Mouse (Mus musculus): ENCODE measurements around the gene Tspan18.

DNA sequence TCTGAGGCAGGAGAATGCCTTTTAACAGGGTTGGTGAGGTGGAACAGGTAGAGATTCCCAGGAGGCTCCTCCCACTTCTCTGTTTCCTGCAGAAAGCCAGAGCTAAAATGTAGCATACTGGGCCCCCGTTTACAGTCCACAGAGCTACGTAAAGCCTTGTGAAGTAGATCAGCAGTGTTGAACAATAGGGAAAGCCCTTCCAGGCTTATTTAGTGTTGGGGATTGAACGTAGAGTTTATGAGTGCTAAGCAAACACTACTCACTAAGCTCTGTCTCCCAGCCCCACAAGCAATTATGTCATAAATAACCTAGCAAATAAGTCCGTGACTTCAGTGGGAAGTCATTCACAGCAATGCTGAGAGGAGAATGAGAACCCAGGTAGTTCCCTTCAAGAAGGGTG is 76.7 kb downstream of the Tspan18 start:
- no peak for TF ChIP-seq HCFC1 (IDR thresholded peaks at IDR 0.05; ENCODE audit: borderline replicate concordance, insufficient read depth, low read length)
- no peak for TF ChIP-seq ZNF384 (IDR thresholded peaks at IDR 0.05; ENCODE audit: low read depth, low read length)
